Mouse (Mus musculus) midbrain, embryonic 15.5 days (tissue): Measurements from ENCODE around the gene Pgd. TPM values are rescaled to one million over a fixed set of nuclear protein-coding genes. Genes with fewer than 3 reads are reported as not detected.

Source experiments
- ATAC-seq: fragments of 200-750 bp; cut with Nextera tagmentation; replicated peaks from 2 replicates; pipeline ENCODE4 v1.8.0; 2017; ENCODE audit warnings: moderate TSS enrichment
- H3K27ac ChIP-seq: fragments of 300-500 bp; sonication (generic); 2 replicates; pipeline ENCODE4 v1.5.1; 2015; ENCODE audit warnings: mild to moderate bottlenecking, inconsistent platforms
- H3K27me3 ChIP-seq: fragments of 300-500 bp; sonication (generic); replicated peaks from 2 replicates; pipeline ENCODE4 v1.6.1; 2015; ENCODE audit warnings: inconsistent platforms
- H3K36me3 ChIP-seq: fragments of 300-500 bp; sonication (generic); replicated peaks from 2 replicates; pipeline ENCODE4 v1.6.1; 2015; ENCODE audit warnings: inconsistent platforms
- H3K4me1 ChIP-seq: fragments of 300-500 bp; sonication (generic); 2 replicates; pipeline ENCODE4 v1.6.1; 2015; ENCODE audit warnings: inconsistent platforms
- H3K4me2 ChIP-seq: fragments of 300-500 bp; sonication (generic); 2 replicates; pipeline ENCODE4 v1.6.1; 2015; ENCODE audit warnings: inconsistent platforms, mild to moderate bottlenecking, moderate library complexity
- H3K4me3 ChIP-seq: fragments of 300-500 bp; sonication (generic); 2 replicates; pipeline ENCODE4 v1.5.1; 2015; ENCODE audit warnings: mild to moderate bottlenecking, inconsistent platforms
- H3K9ac ChIP-seq: fragments of 300-500 bp; sonication (generic); 2 replicates; pipeline ENCODE4 v1.6.1; 2015; ENCODE audit warnings: mild to moderate bottlenecking, inconsistent platforms
- H3K9me3 ChIP-seq: fragments of 300-500 bp; sonication (generic); 2 replicates; pipeline ENCODE4 v1.6.1; 2016; ENCODE audit warnings: inconsistent platforms
- WGBS: fragments of 180-500 bp; shearing (Covaris S2); methylation state at CpG from one replicate; pipeline ENCODE4 v1.1.7; 2015; ENCODE audit warnings: mixed read lengths; 5-methylcytosine and 5-hydroxymethylcytosine counted together
- polyA plus RNA-seq: library from polyadenylated mRNA; unstranded; fragments of >200 nt; fragmentation: Nextera tagmentation; extraction: Ambion mirVana; gene quantifications from 2 replicates; pipeline ENCODE4 v1.2.1, GENCODE M21; 2015

Gene Pgd
- polyA plus RNA-seq, 1 experiment from 2014 or later, result 121 TPM

GRCm38 (mm10) chr4:149164150-149164549 is 2.4 kb downstream of the Pgd start:
- H3K36me3 ChIP-seq, result peaks cover 19% of the 10 kb centered on the region
- H3K9me3 ChIP-seq, result no peaks in the 10 kb centered on the region
- H3K4me2 ChIP-seq, result no peak overlapping the region

GRCm38 (mm10) chr4:149163196-149163595 is 3.4 kb downstream of the Pgd start:
- no peak for ATAC-seq
- H3K27ac ChIP-seq, result no peak overlapping the region
- no peak overlapping the region for H3K4me2 ChIP-seq
- H3K27me3 ChIP-seq, result no peaks in the 10 kb centered on the region
- H3K9me3 ChIP-seq, result no peaks in the 10 kb centered on the region
- WGBS, result 57% methylated on average over 1 of the region's 1 CpGs
- peaks cover 17% of the 10 kb centered on the region for H3K4me1 ChIP-seq
- H3K4me3 ChIP-seq, result no peak overlapping the region
- no peak overlapping the region for H3K9ac ChIP-seq
- H3K36me3 ChIP-seq, result peaks cover 24% of the 10 kb centered on the region

More at GRCm38 (mm10) chr4:149164150-149164549, 2.4 kb downstream of the Pgd start:
- H3K4me1 ChIP-seq, result peaks cover 17% of the 10 kb centered on the region
- 62% methylated on average over 5 of the region's 5 CpGs for WGBS
- H3K27ac ChIP-seq, result no peak overlapping the region
- no peaks in the 10 kb centered on the region for H3K27me3 ChIP-seq
- H3K9ac ChIP-seq, result no peak overlapping the region
- no peak overlapping the region for H3K4me3 ChIP-seq
- ATAC-seq, result no peak

GRCm38 (mm10) chr4:149161166-149161565 is 5.4 kb downstream of the Pgd start:
- ATAC-seq, result no peak
- Histone ChIP-seq H3K4me2 (no peak overlapping the region), H3K36me3 (peaks cover 39% of the 10 kb centered on the region), H3K27me3 (no peaks in the 10 kb centered on the region), H3K9ac (no peak overlapping the region), H3K4me1 (peaks cover 12% of the 10 kb centered on the region), H3K27ac (no peak overlapping the region), H3K9me3 (no peaks in the 10 kb centered on the region), H3K4me3 (no peak overlapping the region)
- WGBS, result 94% methylated on average over 6 of the region's 6 CpGs

- Histone ChIP-seq H3K27me3 (no peaks in the 10 kb centered on the region), H3K9me3 (no peaks in the 10 kb centered on the region), H3K4me1 (peaks cover under 1% of the 10 kb centered on the region; the same call in 1 of the 2 replicates), H3K4me2 (no peak overlapping the region), H3K4me3 (no peak overlapping the region), H3K27ac (no peak overlapping the region), H3K36me3 (peaks cover 52% of the 10 kb centered on the region), H3K9ac (no peak overlapping the region)
- 88% methylated on average over 13 of the region's 13 CpGs for WGBS
- no peak for ATAC-seq
Observed at GRCm38 (mm10) chr4:149159891-149160290, 6.7 kb downstream of the Pgd start.

GRCm38 (mm10) chr4:149159203-149159602 is 7.4 kb downstream of the Pgd start:
- 93% methylated on average over 2 of the region's 2 CpGs for WGBS
- H3K4me3 ChIP-seq, result no peak overlapping the region
- H3K9ac ChIP-seq, result no peak overlapping the region
- no peak overlapping the region for H3K4me2 ChIP-seq
- peaks cover 56% of the 10 kb centered on the region for H3K36me3 ChIP-seq
- H3K9me3 ChIP-seq, result no peaks in the 10 kb centered on the region
- no peaks in the 10 kb centered on the region for H3K27me3 ChIP-seq
- ATAC-seq, result no peak
- no peak overlapping the region for H3K27ac ChIP-seq
- no peaks in the 10 kb centered on the region for H3K4me1 ChIP-seq

GRCm38 (mm10) chr4:149157415-149157973 is 9.1 kb downstream of the Pgd start:
- no peaks in the 10 kb centered on the region for H3K4me1 ChIP-seq
- 92% methylated on average over 8 of the region's 8 CpGs for WGBS
- no peak overlapping the region for H3K4me2 ChIP-seq
- peaks cover 63% of the 10 kb centered on the region for H3K36me3 ChIP-seq
- no peak overlapping the region for H3K4me3 ChIP-seq
- no peak for ATAC-seq
- H3K27ac ChIP-seq, result no peak overlapping the region
- H3K27me3 ChIP-seq, result no peaks in the 10 kb centered on the region
- H3K9me3 ChIP-seq, result no peaks in the 10 kb centered on the region
- no peak overlapping the region for H3K9ac ChIP-seq

- no peaks in the 10 kb centered on the region for H3K27me3 ChIP-seq
- no peak overlapping the region for H3K27ac ChIP-seq
- H3K4me2 ChIP-seq, result no peak overlapping the region
- no peak for ATAC-seq
- H3K4me3 ChIP-seq, result no peak overlapping the region
- H3K36me3 ChIP-seq, result peaks cover 70% of the 10 kb centered on the region
- no peaks in the 10 kb centered on the region for H3K4me1 ChIP-seq
- H3K9ac ChIP-seq, result no peak overlapping the region
- WGBS, result 96% methylated on average over 6 of the region's 6 CpGs
- no peaks in the 10 kb centered on the region for H3K9me3 ChIP-seq
Observed at GRCm38 (mm10) chr4:149155711-149156110, 10.9 kb downstream of the Pgd start.

- no peak for ATAC-seq
- WGBS, result 97% methylated on average over 7 of the region's 7 CpGs
- no peaks in the 10 kb centered on the region for H3K9me3 ChIP-seq
Observed at GRCm38 (mm10) chr4:149154859-149155258, 11.7 kb downstream of the Pgd start.

GRCm38 (mm10) chr4:149150721-149151120 is 15.8 kb downstream of the Pgd start:
- no peak for ATAC-seq

More at GRCm38 (mm10) chr4:149154859-149155258, 11.7 kb downstream of the Pgd start:
- Histone ChIP-seq H3K27me3 (no peaks in the 10 kb centered on the region), H3K4me1 (no peaks in the 10 kb centered on the region), H3K27ac (no peak overlapping the region), H3K36me3 (peaks cover 73% of the 10 kb centered on the region), H3K4me3 (no peak overlapping the region), H3K4me2 (no peak overlapping the region), H3K9ac (no peak overlapping the region)

GRCm38 (mm10) chr4:149150256-149150655 is 16.3 kb downstream of the Pgd start:
- no peaks in the 10 kb centered on the region for H3K4me1 ChIP-seq
- no peaks in the 10 kb centered on the region for H3K9me3 ChIP-seq
- H3K4me3 ChIP-seq, result no peak overlapping the region
- peaks cover 46% of the 10 kb centered on the region for H3K36me3 ChIP-seq
- no peak overlapping the region for H3K9ac ChIP-seq
- H3K27ac ChIP-seq, result no peak overlapping the region
- ATAC-seq, result no peak
- WGBS, result 87% methylated on average over 11 of the region's 11 CpGs
- no peak overlapping the region for H3K4me2 ChIP-seq
- H3K27me3 ChIP-seq, result no peaks in the 10 kb centered on the region

More at GRCm38 (mm10) chr4:149150721-149151120, 15.8 kb downstream of the Pgd start:
- WGBS, result 95% methylated on average over 11 of the region's 11 CpGs
- no peaks in the 10 kb centered on the region for H3K4me1 ChIP-seq
- no peaks in the 10 kb centered on the region for H3K9me3 ChIP-seq
- H3K36me3 ChIP-seq, result peaks cover 50% of the 10 kb centered on the region
- H3K4me3 ChIP-seq, result no peak overlapping the region
- H3K27me3 ChIP-seq, result no peaks in the 10 kb centered on the region
- no peak overlapping the region for H3K4me2 ChIP-seq
- no peak overlapping the region for H3K27ac ChIP-seq
- no peak overlapping the region for H3K9ac ChIP-seq

GRCm38 (mm10) chr4:149149611-149150010 is 17.0 kb downstream of the Pgd start:
- Histone ChIP-seq H3K4me2 (no peak overlapping the region), H3K27me3 (no peaks in the 10 kb centered on the region), H3K36me3 (peaks cover 39% of the 10 kb centered on the region), H3K27ac (no peak overlapping the region), H3K9me3 (no peaks in the 10 kb centered on the region), H3K4me3 (no peak overlapping the region), H3K9ac (no peak overlapping the region), H3K4me1 (peaks cover 2% of the 10 kb centered on the region; the same call in 1 of the 2 replicates)
- ATAC-seq, result no peak
- WGBS, result 85% methylated on average over 7 of the region's 7 CpGs

GRCm38 (mm10) chr4:149149196-149149595 is 17.4 kb downstream of the Pgd start:
- no peak overlapping the region for H3K4me3 ChIP-seq
- H3K27ac ChIP-seq, result no peak overlapping the region

GRCm38 (mm10) chr4:149148084-149148483 is 18.5 kb downstream of the Pgd start:
- H3K4me2 ChIP-seq, result no peak overlapping the region
- no peak overlapping the region for H3K9ac ChIP-seq
- no peaks in the 10 kb centered on the region for H3K27me3 ChIP-seq
- H3K9me3 ChIP-seq, result no peaks in the 10 kb centered on the region
- ATAC-seq, result no peak
- peaks cover 33% of the 10 kb centered on the region; the same call in 1 of the 2 replicates for H3K36me3 ChIP-seq
- 74% methylated on average over 4 of the region's 4 CpGs for WGBS
- peaks cover 3% of the 10 kb centered on the region; the same call in 1 of the 2 replicates for H3K4me1 ChIP-seq
- no peak overlapping the region for H3K27ac ChIP-seq
- H3K4me3 ChIP-seq, result no peak overlapping the region

More at GRCm38 (mm10) chr4:149149196-149149595, 17.4 kb downstream of the Pgd start:
- Histone ChIP-seq H3K36me3 (peaks cover 38% of the 10 kb centered on the region; the same call in 1 of the 2 replicates), H3K9ac (no peak overlapping the region), H3K27me3 (no peaks in the 10 kb centered on the region), H3K4me2 (no peak overlapping the region), H3K4me1 (peaks cover 3% of the 10 kb centered on the region; the same call in 1 of the 2 replicates), H3K9me3 (no peaks in the 10 kb centered on the region)
- WGBS, result 89% methylated on average over 9 of the region's 9 CpGs
- no peak for ATAC-seq
